9 mouse cellular contexts compared by ENCODE assay signal in genomic region chr8:119887130-119887529, GRCm38 (mm10). TPM values are rescaled to one million over a fixed set of nuclear protein-coding genes. Genes with fewer than 3 reads are reported as not detected.
DNase-seq lines count a peak whose midpoint lies in the region; ATAC-seq and TF ChIP-seq lines count a peak whose summit lies in the region.
"Had no signal": no experiment of that assay in that cellular context is flagged by ENCODE, and none has a peak within 500 bp of the region (broad histone marks: within the 10 kb centered on the region; RNA-seq: fewer than 3 reads in every experiment).

No protein-coding gene starts in this region.

- H3K27me3 ChIP-seq in forebrain, embryonic 14.5 days (replicated peaks; ENCODE audit: control insufficient read depth, insufficient read depth, low read length), result no peaks in the 10 kb centered on the region
- H3K27me3 ChIP-seq in forebrain, embryonic 13.5 days, result no peaks in the 10 kb centered on the region
- no peaks in the 10 kb centered on the region for H3K27me3 ChIP-seq in midbrain, embryonic 11.5 days (ENCODE audit: control insufficient read depth, insufficient read depth, low read length)
- no peaks in the 10 kb centered on the region for H3K27me3 ChIP-seq in midbrain, embryonic 16.5 days (ENCODE audit: control insufficient read depth, insufficient read depth, low read depth, low read length)
- no peaks in the 10 kb centered on the region for H3K27me3 ChIP-seq in kidney, postnatal 0 days (ENCODE audit: insufficient read depth, low read length)

- H3K9me3 ChIP-seq in forebrain, embryonic 14.5 days (replicated peaks; ENCODE audit: control insufficient read depth, low read length), result no peaks in the 10 kb centered on the region
- H3K9me3 ChIP-seq in forebrain, embryonic 13.5 days (replicated peaks), result no peaks in the 10 kb centered on the region
- no peaks in the 10 kb centered on the region for H3K9me3 ChIP-seq in midbrain, embryonic 11.5 days (ENCODE audit: control insufficient read depth, low read length)
- no peaks in the 10 kb centered on the region for H3K9me3 ChIP-seq in midbrain, embryonic 16.5 days (replicated peaks; ENCODE audit: control insufficient read depth, low read length, poor library complexity, severe bottlenecking)
- no peaks in the 10 kb centered on the region for H3K9me3 ChIP-seq in kidney, postnatal 0 days (replicated peaks; ENCODE audit: low read length)

- no peak overlapping the region for H3K4me3 ChIP-seq in forebrain, embryonic 14.5 days (ENCODE audit: low read depth, low read length)
- H3K4me3 ChIP-seq in forebrain, embryonic 13.5 days, result no peak overlapping the region
- no peak overlapping the region for H3K4me3 ChIP-seq in midbrain, embryonic 11.5 days (ENCODE audit: low read depth, low read length)
- H3K4me3 ChIP-seq in midbrain, embryonic 16.5 days (ENCODE audit: low read depth, low read length), result no peak overlapping the region
- no peak overlapping the region for H3K4me3 ChIP-seq in kidney, postnatal 0 days (replicated peaks; ENCODE audit: low read depth, low read length)

- no peaks in the 10 kb centered on the region for H3K36me3 ChIP-seq in forebrain, embryonic 14.5 days (ENCODE audit: control insufficient read depth, insufficient read depth, low read length)
- H3K36me3 ChIP-seq in forebrain, embryonic 13.5 days (ENCODE audit: poor library complexity, severe bottlenecking), result no peaks in the 10 kb centered on the region
- H3K36me3 ChIP-seq in midbrain, embryonic 11.5 days (ENCODE audit: control insufficient read depth, insufficient read depth, low read length), result no peaks in the 10 kb centered on the region
- H3K36me3 ChIP-seq in midbrain, embryonic 16.5 days (ENCODE audit: control insufficient read depth, insufficient read depth, low read length), result no peaks in the 10 kb centered on the region
- no peaks in the 10 kb centered on the region for H3K36me3 ChIP-seq in kidney, postnatal 0 days (ENCODE audit: insufficient read depth, low read length)

- peak; percentile 81 for TF ChIP-seq CTCF in kidney, postnatal 0 days (IDR thresholded peaks at IDR 0.05; ENCODE audit: low read depth)

- H3K27ac ChIP-seq in forebrain, embryonic 14.5 days (ENCODE audit: low read depth, low read length), result no peak overlapping the region
- no peak overlapping the region for H3K27ac ChIP-seq in forebrain, embryonic 13.5 days
- no peak overlapping the region for H3K27ac ChIP-seq in midbrain, embryonic 11.5 days (ENCODE audit: low read depth, low read length)
- no peak overlapping the region for H3K27ac ChIP-seq in midbrain, embryonic 16.5 days (ENCODE audit: low read length)
- H3K27ac ChIP-seq in kidney, postnatal 0 days, result no peak overlapping the region

- 85% methylated on average over 3 of the region's 3 CpGs for WGBS in forebrain, embryonic 14.5 days
- WGBS in forebrain, embryonic 13.5 days, result 94% methylated on average over 3 of the region's 3 CpGs
- 95% methylated on average over 3 of the region's 3 CpGs for WGBS in midbrain, embryonic 11.5 days
- 92% methylated on average over 3 of the region's 3 CpGs for WGBS in midbrain, embryonic 16.5 days
- 97% methylated on average over 3 of the region's 3 CpGs for WGBS in kidney, postnatal 0 days

- H3K9ac ChIP-seq in forebrain, embryonic 14.5 days (ENCODE audit: low read length), result no peak overlapping the region
- H3K9ac ChIP-seq in forebrain, embryonic 13.5 days, result no peak overlapping the region
- no peak overlapping the region for H3K9ac ChIP-seq in midbrain, embryonic 11.5 days (ENCODE audit: low read length)
- H3K9ac ChIP-seq in midbrain, embryonic 16.5 days (ENCODE audit: low read depth, low read length), result no peak overlapping the region
- H3K9ac ChIP-seq in kidney, postnatal 0 days (ENCODE audit: low read depth, low read length), result no peak overlapping the region

- H3K4me1 ChIP-seq in forebrain, embryonic 14.5 days (ENCODE audit: control insufficient read depth, insufficient read depth, low read length), result no peaks in the 10 kb centered on the region
- peaks cover 14% of the 10 kb centered on the region for H3K4me1 ChIP-seq in forebrain, embryonic 13.5 days
- no peaks in the 10 kb centered on the region; the same call in 1 of the 2 replicates for H3K4me1 ChIP-seq in midbrain, embryonic 11.5 days (ENCODE audit: control insufficient read depth, insufficient read depth, low read length)
- no peaks in the 10 kb centered on the region for H3K4me1 ChIP-seq in midbrain, embryonic 16.5 days (ENCODE audit: control insufficient read depth, insufficient read depth, low read length)
- no peaks in the 10 kb centered on the region for H3K4me1 ChIP-seq in kidney, postnatal 0 days (replicated peaks; ENCODE audit: insufficient read depth, low read length)

- ATAC-seq in forebrain, embryonic 14.5 days, result no peak
- ATAC-seq in forebrain, embryonic 13.5 days, result no peak
- ATAC-seq in midbrain, embryonic 11.5 days (ENCODE audit: low FRiP score), result no peak
- ATAC-seq in midbrain, embryonic 16.5 days, result no peak
- no peak for ATAC-seq in kidney, postnatal 0 days (replicated peaks; ENCODE audit: low FRiP score, low read depth)

- peak; percentile 14 for DNase-seq in forebrain, embryonic 14.5 days (ENCODE audit: low spot score)
- peak; percentile 91 for DNase-seq in midbrain, embryonic 11.5 days (ENCODE audit: low spot score, missing footprints)
- DNase-seq in adrenal gland, adult 2 months, result peak; percentile 36
- DNase-seq in kidney, postnatal 0 days (ENCODE audit: low spot score), result peak; percentile 36
- peak; percentile 46 for DNase-seq in naive thymus-derived CD4-positive, alpha-beta T cell, adult 2 months (ENCODE audit: low read depth)
- no peak for DNase-seq in frontal cortex, postnatal 36 days (ENCODE audit: low spot score in 2 of 2)

- H3K4me2 ChIP-seq in forebrain, embryonic 14.5 days (ENCODE audit: low read length), result no peak overlapping the region
- H3K4me2 ChIP-seq in forebrain, embryonic 13.5 days, result no peak overlapping the region
- H3K4me2 ChIP-seq in midbrain, embryonic 11.5 days, result no peak overlapping the region
- H3K4me2 ChIP-seq in midbrain, embryonic 16.5 days (ENCODE audit: low read length), result no peak overlapping the region
- H3K4me2 ChIP-seq in kidney, postnatal 0 days (ENCODE audit: low read length), result no peak overlapping the region

RNA-seq across cellular contexts. Expression of gene Usp10, which starts 23.0 kb away (rescaled TPM):
- polyA plus RNA-seq in forebrain, embryonic 14.5 days (2014; fragmentation: Nextera tagmentation; extraction: Ambion mirVana), result 94.2 and 119 TPM in 2 replicates
- polyA plus RNA-seq in forebrain, embryonic 13.5 days (2015; fragmentation: Nextera tagmentation; extraction: Ambion mirVana), result 133 and 161 TPM in 2 replicates
- polyA plus RNA-seq in midbrain, embryonic 11.5 days (2014; fragmentation: Nextera tagmentation; extraction: Ambion mirVana), result 150 and 152 TPM in 2 replicates
- polyA plus RNA-seq in midbrain, embryonic 16.5 days (2015; fragmentation: Nextera tagmentation; extraction: Ambion mirVana), result 139 and 140 TPM in 2 replicates
- 100 to 1,000 TPM in 1 of 2 experiments, 10 to 100 TPM in 1; 93.9 to 133 TPM for total RNA-seq in adrenal gland, adult 2 months (2021)
- polyA plus RNA-seq in adrenal gland, adult 2 months (2012; rRNA removed), result 64.7 and 96.5 TPM in 2 replicates
- polyA plus RNA-seq in kidney, postnatal 0 days (2015; fragmentation: Nextera tagmentation; extraction: Ambion mirVana), result 93.5 and 97.5 TPM in 2 replicates

RNA-seq across cellular contexts. Expression of gene Gm20388, which starts 23.5 kb away (rescaled TPM):
- 4.5 and 7.4 TPM in 2 replicates for polyA plus RNA-seq in forebrain, embryonic 14.5 days (2014; fragmentation: Nextera tagmentation; extraction: Ambion mirVana)
- 5.6 and 13.1 TPM in 2 replicates for polyA plus RNA-seq in forebrain, embryonic 13.5 days (2015; fragmentation: Nextera tagmentation; extraction: Ambion mirVana)
- polyA plus RNA-seq in midbrain, embryonic 11.5 days (2014; fragmentation: Nextera tagmentation; extraction: Ambion mirVana), result 3.0 TPM in 1 of 2 replicates, not detected in the other
- 6.4 and 7.5 TPM in 2 replicates for polyA plus RNA-seq in midbrain, embryonic 16.5 days (2015; fragmentation: Nextera tagmentation; extraction: Ambion mirVana)
- 1 to 10 TPM; 5.9 to 9.9 TPM for total RNA-seq in adrenal gland, adult 2 months (2021)
- 43.6 and 50.1 TPM in 2 replicates for polyA plus RNA-seq in adrenal gland, adult 2 months (2012; rRNA removed)
- polyA plus RNA-seq in kidney, postnatal 0 days (2015; fragmentation: Nextera tagmentation; extraction: Ambion mirVana), result not detected in 2 replicates
- polyA plus RNA-seq: neural tube, embryonic 11.5 days had no signal

RNA-seq across cellular contexts. Expression of gene Klhl36, which starts 25.1 kb away (rescaled TPM):
- polyA plus RNA-seq in forebrain, embryonic 14.5 days (2014; fragmentation: Nextera tagmentation; extraction: Ambion mirVana), result 11.9 and 12.5 TPM in 2 replicates
- 10.8 and 12.6 TPM in 2 replicates for polyA plus RNA-seq in forebrain, embryonic 13.5 days (2015; fragmentation: Nextera tagmentation; extraction: Ambion mirVana)
- polyA plus RNA-seq in midbrain, embryonic 11.5 days (2014; fragmentation: Nextera tagmentation; extraction: Ambion mirVana), result 8.2 and 10.2 TPM in 2 replicates
- polyA plus RNA-seq in midbrain, embryonic 16.5 days (2015; fragmentation: Nextera tagmentation; extraction: Ambion mirVana), result 16.6 and 18.5 TPM in 2 replicates
- total RNA-seq in adrenal gland, adult 2 months (2021), result 10 to 100 TPM in 1 of 2 experiments, 1 to 10 TPM in 1; 4.3 to 11.3 TPM
- 19.8 and 25.5 TPM in 2 replicates for polyA plus RNA-seq in adrenal gland, adult 2 months (2012; rRNA removed)
- 22.1 and 22.5 TPM in 2 replicates for polyA plus RNA-seq in kidney, postnatal 0 days (2015; fragmentation: Nextera tagmentation; extraction: Ambion mirVana)

RNA-seq across cellular contexts. Expression of gene Cotl1, which starts 46.8 kb away (rescaled TPM):
- 403 and 455 TPM in 2 replicates for polyA plus RNA-seq in forebrain, embryonic 14.5 days (2014; fragmentation: Nextera tagmentation; extraction: Ambion mirVana)
- 92.3 and 99.6 TPM in 2 replicates for polyA plus RNA-seq in forebrain, embryonic 13.5 days (2015; fragmentation: Nextera tagmentation; extraction: Ambion mirVana)
- polyA plus RNA-seq in midbrain, embryonic 11.5 days (2014; fragmentation: Nextera tagmentation; extraction: Ambion mirVana), result 411 and 445 TPM in 2 replicates
- polyA plus RNA-seq in midbrain, embryonic 16.5 days (2015; fragmentation: Nextera tagmentation; extraction: Ambion mirVana), result 126 and 139 TPM in 2 replicates
- 10 to 100 TPM; 45.4 to 50.4 TPM for total RNA-seq in adrenal gland, adult 2 months (2021)
- polyA plus RNA-seq in adrenal gland, adult 2 months (2012; rRNA removed), result 156 TPM in 2 replicates
- polyA plus RNA-seq in kidney, postnatal 0 days (2015; fragmentation: Nextera tagmentation; extraction: Ambion mirVana), result 101 and 117 TPM in 2 replicates

Comparison
In these comparisons a context has a peak if more than half of its experiments do, and no peak if none do; other contexts are left out.
1. DNase-seq: peak in forebrain, embryonic 14.5 days (single experiment), midbrain, embryonic 11.5 days (single experiment), adrenal gland, adult 2 months (single experiment), kidney, postnatal 0 days (single experiment) and naive thymus-derived CD4-positive, alpha-beta T cell, adult 2 months (single experiment); none in frontal cortex, postnatal 36 days (0 of 2).